Mouse (Mus musculus): Measurements from ENCODE around the gene Krt20.

DNA sequence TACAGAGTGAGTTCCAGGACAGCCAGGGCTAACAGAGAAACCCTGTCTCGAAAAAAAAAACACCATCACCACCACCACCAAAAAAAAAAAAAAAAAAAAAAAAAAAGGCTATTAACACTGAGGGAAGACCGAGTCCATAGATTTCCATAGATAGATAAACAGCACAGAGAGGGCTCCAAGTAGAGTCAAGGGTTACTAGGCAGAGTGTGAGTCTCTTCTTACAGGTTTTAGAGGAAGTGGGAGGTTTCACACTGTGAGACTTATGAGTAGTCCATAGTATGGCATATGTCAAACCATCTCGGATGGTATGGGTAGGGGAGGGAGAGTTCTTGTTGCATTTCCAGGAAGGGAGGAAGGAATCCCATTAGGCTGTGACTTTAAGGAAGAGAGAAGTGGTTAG lies 39.9 kb downstream of the Krt20 start:
- no peak for TF ChIP-seq CTCF (conservative IDR thresholded peaks at IDR 0.05; ENCODE audit: low read length)
- TF ChIP-seq NANOG (IDR thresholded peaks at IDR 0.05; ENCODE audit: borderline replicate concordance, low read length): no peak

All from E14TG2a.4 (cell line).